Mouse (Mus musculus) midbrain, embryonic 12.5 days (tissue): Measurements from ENCODE around the gene Hamp. TPM values are rescaled to one million over a fixed set of nuclear protein-coding genes. Genes with fewer than 3 reads are reported as not detected.
A peak's percentile ranks its signal among the peaks of the same experiment; 100 is the strongest.

Source experiments
- ATAC-seq: fragments of 200-750 bp; cut with Nextera tagmentation; 2 replicates; pipeline ENCODE4 v1.8.0; 2017; ENCODE audit warnings: low read depth, moderate TSS enrichment, moderate library complexity; ENCODE audit not compliant: low FRiP score
- H3K27ac ChIP-seq: fragments of 300-500 bp; sonication (generic); replicated peaks from 2 replicates; pipeline ENCODE4 v1.5.1; 2016; ENCODE audit warnings: mild to moderate bottlenecking
- H3K27me3 ChIP-seq: fragments of 300-500 bp; sonication (generic); 2 replicates; pipeline ENCODE4 v1.6.1; 2016; ENCODE audit warnings: mild to moderate bottlenecking
- H3K36me3 ChIP-seq: fragments of 300-500 bp; sonication (generic); 2 replicates; pipeline ENCODE4 v1.6.1; 2016
- H3K4me1 ChIP-seq: fragments of 300-500 bp; sonication (generic); 2 replicates; pipeline ENCODE4 v1.6.1; 2016
- H3K4me2 ChIP-seq: fragments of 300-500 bp; sonication (generic); replicated peaks from 2 replicates; pipeline ENCODE4 v1.6.1; 2016; ENCODE audit warnings: mild to moderate bottlenecking, moderate library complexity
- H3K4me3 ChIP-seq: fragments of 300-500 bp; sonication (generic); 2 replicates; pipeline ENCODE4 v1.5.1; 2016; ENCODE audit warnings: mild to moderate bottlenecking
- H3K9ac ChIP-seq: fragments of 300-500 bp; sonication (generic); replicated peaks from 2 replicates; pipeline ENCODE4 v1.6.1; 2016; ENCODE audit warnings: mild to moderate bottlenecking, moderate library complexity
- H3K9me3 ChIP-seq: fragments of 300-500 bp; sonication (generic); 2 replicates; pipeline ENCODE4 v1.6.1; 2016; ENCODE audit warnings: mild to moderate bottlenecking
- WGBS: fragments of 180-500 bp; shearing (Covaris S2); methylation state at CpG from one replicate; pipeline ENCODE4 v1.1.7; 2016; 5-methylcytosine and 5-hydroxymethylcytosine counted together
- polyA plus RNA-seq: library from polyadenylated mRNA; unstranded; fragments of >200 nt; fragmentation: Nextera tagmentation; extraction: Ambion mirVana; gene quantifications from 2 replicates; pipeline ENCODE4 v1.2.1, GENCODE M21; 2016

Hamp gene
- polyA plus RNA-seq, 1 experiment from 2014 or later = not detected

GRCm38 (mm10) chr7:30966657-30967056 is 22.8 kb upstream of the Hamp start:
- H3K9me3 ChIP-seq = no peaks in the 10 kb centered on the region
- no peak for ATAC-seq
- no peak overlapping the region for H3K27ac ChIP-seq
- 84% methylated on average over 3 of the region's 3 CpGs for WGBS
- H3K36me3 ChIP-seq = no peaks in the 10 kb centered on the region
- H3K4me2 ChIP-seq = no peak overlapping the region
- no peak overlapping the region for H3K9ac ChIP-seq
- H3K27me3 ChIP-seq = peaks cover under 1% of the 10 kb centered on the region
- no peak overlapping the region for H3K4me3 ChIP-seq
- no peaks in the 10 kb centered on the region for H3K4me1 ChIP-seq

GRCm38 (mm10) chr7:30965677-30966076 is 21.8 kb upstream of the Hamp start:
- Histone ChIP-seq H3K27me3 (no peaks in the 10 kb centered on the region), H3K4me3 (no peak overlapping the region), H3K27ac (no peak overlapping the region), H3K4me2 (no peak overlapping the region), H3K36me3 (no peaks in the 10 kb centered on the region), H3K9me3 (no peaks in the 10 kb centered on the region), H3K9ac (no peak overlapping the region), H3K4me1 (no peaks in the 10 kb centered on the region)
- WGBS = 76% methylated on average over 14 of the region's 14 CpGs
- ATAC-seq = no peak

- Histone ChIP-seq H3K27ac (no peak overlapping the region), H3K27me3 (no peaks in the 10 kb centered on the region), H3K4me1 (no peaks in the 10 kb centered on the region), H3K4me2 (no peak overlapping the region), H3K9me3 (no peaks in the 10 kb centered on the region), H3K9ac (no peak overlapping the region), H3K36me3 (0 out of 2 replicates have a peak, but pooled peaks cover 2% of the 10 kb centered on the region), H3K4me3 (no peak overlapping the region)
- ATAC-seq = no peak
- WGBS = 91% methylated on average over 7 of the region's 7 CpGs
Measured at GRCm38 (mm10) chr7:30964366-30964765, 20.5 kb upstream of the Hamp start.

- peaks cover 8% of the 10 kb centered on the region for H3K4me1 ChIP-seq
- H3K9ac ChIP-seq = no peak overlapping the region
- H3K9me3 ChIP-seq = no peaks in the 10 kb centered on the region
- ATAC-seq = no peak
- H3K4me3 ChIP-seq = no peak overlapping the region
- peaks cover 14% of the 10 kb centered on the region for H3K36me3 ChIP-seq
- H3K4me2 ChIP-seq = no peak overlapping the region
- WGBS = 92% methylated on average over 5 of the region's 5 CpGs
- no peak overlapping the region for H3K27ac ChIP-seq
- no peaks in the 10 kb centered on the region for H3K27me3 ChIP-seq
Measured at GRCm38 (mm10) chr7:30962862-30963261, 19.0 kb upstream of the Hamp start.

GRCm38 (mm10) chr7:30959786-30960349 is 16.0 kb upstream of the Hamp start:
- Histone ChIP-seq H3K9me3 (no peaks in the 10 kb centered on the region), H3K4me1 (peaks cover 20% of the 10 kb centered on the region), H3K9ac (no peak overlapping the region), H3K4me2 (no peak overlapping the region), H3K4me3 (no peak overlapping the region), H3K27ac (no peak overlapping the region), H3K27me3 (no peaks in the 10 kb centered on the region), H3K36me3 (peaks cover 16% of the 10 kb centered on the region)
- no peak for ATAC-seq
- 89% methylated on average over 6 of the region's 6 CpGs for WGBS

- peaks cover 21% of the 10 kb centered on the region for H3K4me1 ChIP-seq
- no peak overlapping the region for H3K27ac ChIP-seq
- ATAC-seq = no peak
- WGBS = 94% methylated on average over 9 of the region's 9 CpGs
- no peak overlapping the region for H3K4me2 ChIP-seq
- no peaks in the 10 kb centered on the region for H3K9me3 ChIP-seq
- no peak overlapping the region for H3K4me3 ChIP-seq
- peaks cover 25% of the 10 kb centered on the region for H3K36me3 ChIP-seq
- no peak overlapping the region for H3K9ac ChIP-seq
- H3K27me3 ChIP-seq = no peaks in the 10 kb centered on the region
Measured at GRCm38 (mm10) chr7:30958866-30959487, 15.1 kb upstream of the Hamp start.

GRCm38 (mm10) chr7:30958109-30958865 is 14.5 kb upstream of the Hamp start:
- WGBS = 77% methylated on average over 28 of the region's 28 CpGs
- ATAC-seq = no peak
- H3K27ac ChIP-seq = peak overlapping the region; percentile 98

GRCm38 (mm10) chr7:30957367-30957783 is 13.5 kb upstream of the Hamp start:
- peaks cover 41% of the 10 kb centered on the region for H3K36me3 ChIP-seq

More at GRCm38 (mm10) chr7:30958109-30958865, 14.5 kb upstream of the Hamp start:
- H3K4me2 ChIP-seq = peak overlapping the region; percentile 62
- peak overlapping the region; percentile 98 for H3K4me3 ChIP-seq
- H3K9ac ChIP-seq = peak overlapping the region; percentile 100
- peaks cover 32% of the 10 kb centered on the region for H3K36me3 ChIP-seq
- H3K9me3 ChIP-seq = no peaks in the 10 kb centered on the region
- peaks cover 21% of the 10 kb centered on the region for H3K4me1 ChIP-seq
- no peaks in the 10 kb centered on the region for H3K27me3 ChIP-seq

GRCm38 (mm10) chr7:30956756-30957366 is 13.0 kb upstream of the Hamp start, which contains the start of gene Usf2:
Gene Usf2 (minus strand): TSS chr7:30956803.
- peak within 1 kb of the TSS; percentile 100 for H3K9ac ChIP-seq
- H3K4me2 ChIP-seq = peak within 1 kb of the TSS; percentile 62
- no peaks in the 10 kb centered on the region for H3K27me3 ChIP-seq
- peak within 1 kb of the TSS; percentile 98 for H3K4me3 ChIP-seq
- under 1% methylated on average over 33 of the region's 82 CpGs for WGBS
- peak; percentile 53 for ATAC-seq
- H3K4me1 ChIP-seq = peaks cover 21% of the 10 kb centered on the region
- peak within 1 kb of the TSS; percentile 98 for H3K27ac ChIP-seq
- H3K36me3 ChIP-seq = peaks cover 46% of the 10 kb centered on the region
- H3K9me3 ChIP-seq = no peaks in the 10 kb centered on the region

More at GRCm38 (mm10) chr7:30957367-30957783, 13.5 kb upstream of the Hamp start:
- peak overlapping the region; percentile 100 for H3K9ac ChIP-seq
- peak overlapping the region; percentile 98 for H3K4me3 ChIP-seq
- WGBS = under 1% methylated on average over 41 of the region's 43 CpGs
- peaks cover 21% of the 10 kb centered on the region for H3K4me1 ChIP-seq
- peak; percentile 59 for ATAC-seq
- peak overlapping the region; percentile 62 for H3K4me2 ChIP-seq
- H3K27ac ChIP-seq = peak overlapping the region; percentile 98
- no peaks in the 10 kb centered on the region for H3K9me3 ChIP-seq
- H3K27me3 ChIP-seq = no peaks in the 10 kb centered on the region

- H3K27ac ChIP-seq = peak overlapping the region; percentile 98
- peak overlapping the region; percentile 98 for H3K4me3 ChIP-seq
- no peaks in the 10 kb centered on the region for H3K27me3 ChIP-seq
- peak overlapping the region; percentile 62 for H3K4me2 ChIP-seq
- 2% methylated on average over 19 of the region's 49 CpGs for WGBS
- peaks cover 51% of the 10 kb centered on the region for H3K36me3 ChIP-seq
- no peaks in the 10 kb centered on the region for H3K9me3 ChIP-seq
- H3K4me1 ChIP-seq = peaks cover 21% of the 10 kb centered on the region
- ATAC-seq = peak; percentile 32
- H3K9ac ChIP-seq = peak overlapping the region; percentile 100
Measured at GRCm38 (mm10) chr7:30956357-30956751, 12.5 kb upstream of the Hamp start.

GRCm38 (mm10) chr7:30955584-30956356 is 11.9 kb upstream of the Hamp start:
- peaks cover 57% of the 10 kb centered on the region for H3K36me3 ChIP-seq
- peak; percentile 80 for ATAC-seq

More at GRCm38 (mm10) chr7:30955584-30956356, 11.9 kb upstream of the Hamp start:
- Histone ChIP-seq H3K4me3 (peak overlapping the region; percentile 98), H3K27ac (peak overlapping the region; percentile 98), H3K4me1 (peaks cover 21% of the 10 kb centered on the region), H3K27me3 (no peaks in the 10 kb centered on the region), H3K9ac (peak overlapping the region; percentile 100), H3K9me3 (no peaks in the 10 kb centered on the region), H3K4me2 (peak overlapping the region; percentile 62)
- WGBS = 0% methylated on average over 42 of the region's 64 CpGs
